Mouse (Mus musculus): ENCODE measurements around the gene D2hgdh. TPM values are rescaled to one million over a fixed set of nuclear protein-coding genes. Genes with fewer than 3 reads are reported as not detected.

Gene D2hgdh
- total RNA-seq (2021): 10 to 100 TPM; 33.5 to 48.8 TPM
- long read RNA-seq, experiment 1, transcript D2hgdh-201 (10 exons, 3,232 nt): major isoform, 5 of 22 reads
- long read RNA-seq, experiment 1, partial matches to known transcripts: 1 of 22 reads
- long read RNA-seq, experiment 1, other reads (novel, unspliced or antisense): 14 of 22 reads
- long read RNA-seq, experiment 2, transcript D2hgdh-202 (10 exons, 3,459 nt): minor isoform, 5 of 41 reads
- long read RNA-seq, experiment 2, transcript D2hgdh-201 (10 exons, 3,232 nt): major isoform, 10 of 41 reads
- long read RNA-seq, experiment 2, partial matches to known transcripts: 4 of 41 reads
- long read RNA-seq, experiment 2, other reads (novel, unspliced or antisense): 22 of 41 reads

GRCm38 (mm10) chr1:93824609-93825008, at the start of gene D2hgdh:
D2hgdh (plus strand) TSS chr1:93824909.
- no peak for DNase-seq

GRCm38 (mm10) chr1:93776686-93777085, 48.0 kb upstream of the D2hgdh start:
- DNase-seq: no peak

GRCm38 (mm10) chr1:93786912-93787311, 37.8 kb upstream of the D2hgdh start:
- DNase-seq: no peak

- DNase-seq: no peak
Observed at GRCm38 (mm10) chr1:93794526-93794925, 30.2 kb upstream of the D2hgdh start.

DNA sequence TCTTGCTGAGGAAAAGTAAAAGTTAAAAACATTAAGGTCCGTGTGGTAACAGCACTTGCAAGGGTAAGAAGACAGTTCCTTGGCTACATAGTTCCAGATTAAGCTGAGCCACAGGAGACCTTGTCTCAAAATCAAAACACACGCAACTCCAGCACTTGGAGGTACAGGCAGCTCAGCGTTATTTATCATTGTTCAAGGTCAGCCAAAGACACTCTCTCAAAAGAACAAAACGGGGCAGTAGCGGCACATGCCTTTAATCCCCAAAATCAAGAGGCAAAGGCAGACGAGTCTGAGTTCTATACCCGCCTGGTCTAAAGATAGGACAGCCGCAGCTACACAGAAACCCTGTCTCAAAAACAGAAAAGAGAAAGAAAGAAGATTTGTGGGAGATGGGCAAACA, 28.8 kb upstream of the D2hgdh start:
- DNase-seq: peak; percentile 40

- no peak for DNase-seq
Observed at GRCm38 (mm10) chr1:93800670-93801503, 23.8 kb upstream of the D2hgdh start.

GRCm38 (mm10) chr1:93801741-93802238, 22.9 kb upstream of the D2hgdh start, which contains the start of gene Dtymk:
Dtymk (minus strand) TSS chr1:93801934.
- peak; percentile 93 for DNase-seq

DNA sequence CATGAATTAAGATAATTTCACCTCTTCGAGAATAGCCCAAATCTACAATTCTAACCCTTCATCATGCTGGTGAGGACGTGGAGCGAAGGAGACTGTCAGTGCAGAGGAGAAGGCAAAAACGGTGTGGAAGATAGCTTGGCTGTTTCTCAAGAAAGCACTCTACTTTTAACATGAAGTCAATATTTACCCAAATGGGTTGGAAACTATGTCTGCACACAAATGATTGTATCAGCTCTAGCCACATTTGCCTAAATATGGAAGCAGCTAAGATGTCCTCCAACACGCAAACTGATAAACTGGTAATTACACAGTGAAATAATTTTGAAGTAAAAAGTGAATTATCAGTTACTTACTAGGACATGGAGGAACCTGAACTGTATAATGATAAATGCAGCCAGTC, 21.9 kb upstream of the D2hgdh start:
- DNase-seq: no peak

DNA sequence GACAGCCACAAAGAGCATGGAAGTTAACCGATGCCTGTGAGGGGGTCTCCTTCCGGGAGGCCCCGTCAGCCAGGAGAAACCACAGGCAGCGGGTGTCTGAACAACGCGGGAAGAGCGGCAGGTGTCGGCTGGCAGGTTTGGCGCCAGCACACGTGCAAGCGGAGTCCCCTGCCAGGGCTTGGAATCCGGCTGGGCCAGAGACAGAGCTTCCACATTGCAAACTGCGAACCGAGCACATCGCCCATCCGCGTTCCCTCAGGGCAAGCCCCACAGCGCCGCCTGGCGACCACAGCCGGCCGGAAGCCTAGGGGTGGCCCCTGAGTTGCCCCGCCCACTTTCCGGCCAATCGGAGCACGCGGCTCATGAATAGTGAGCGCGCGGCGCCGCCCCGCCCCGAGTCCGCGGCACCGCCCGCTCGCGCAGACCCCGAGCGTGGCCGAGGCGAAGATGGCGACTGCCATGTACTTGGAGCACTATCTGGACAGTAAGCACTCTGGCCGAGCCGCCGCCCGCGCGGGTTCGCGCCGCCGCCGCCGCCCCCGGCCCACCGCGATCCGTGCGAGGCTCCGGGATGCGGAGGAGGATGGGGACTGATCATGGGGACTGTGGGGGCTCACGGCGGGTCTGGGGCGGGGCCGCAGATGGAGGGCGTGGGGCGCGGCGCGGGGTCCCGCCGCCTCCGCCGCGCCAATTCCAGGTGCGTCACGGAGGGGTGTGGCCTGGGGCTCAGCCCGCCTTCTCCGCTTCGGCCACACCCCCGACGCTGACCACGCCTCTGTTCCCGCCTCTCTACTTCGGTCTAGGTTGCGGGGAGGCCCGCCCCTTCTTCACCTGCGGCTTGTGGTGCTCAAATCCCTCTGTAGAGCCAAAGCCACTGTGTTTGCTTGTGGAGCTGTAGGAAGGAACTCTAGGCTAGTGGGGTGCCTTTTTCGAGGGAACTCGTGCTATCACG, 20.9 kb upstream of the D2hgdh start, which contains the start of gene Ing5:
Gene Ing5 (plus strand): TSS at position 410 of the 952 bp plus-strand sequence.
- DNase-seq: peak; percentile 100

GRCm38 (mm10) chr1:93804818-93805217, 19.9 kb upstream of the D2hgdh start:
- DNase-seq: no peak

- no peak for DNase-seq
Observed at GRCm38 (mm10) chr1:93805221-93805951, 19.3 kb upstream of the D2hgdh start.

- no peak for DNase-seq
Observed at GRCm38 (mm10) chr1:93808871-93809270, 15.8 kb upstream of the D2hgdh start.

DNA sequence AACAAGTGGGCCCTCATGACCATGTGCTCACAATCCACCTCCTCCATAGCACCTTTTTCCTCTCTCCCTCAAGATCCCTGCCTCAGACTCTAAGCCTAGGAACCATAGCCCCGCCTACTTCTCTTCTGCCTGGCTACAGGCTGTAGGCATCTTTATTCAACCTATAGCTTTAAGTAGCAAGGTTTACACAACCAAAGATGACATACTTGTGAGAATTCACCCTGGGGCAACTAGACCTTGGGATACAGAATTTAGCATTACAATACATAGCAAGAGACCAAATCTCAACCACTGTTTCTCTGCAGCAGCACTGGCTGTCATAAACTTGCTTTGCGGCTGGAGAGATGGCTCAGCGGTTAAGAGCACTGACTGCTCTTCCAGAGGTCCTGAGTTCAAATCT, 14.7 kb upstream of the D2hgdh start:
- no peak for DNase-seq

GRCm38 (mm10) chr1:93811495-93812039, 13.1 kb upstream of the D2hgdh start:
- no peak for DNase-seq

DNA sequence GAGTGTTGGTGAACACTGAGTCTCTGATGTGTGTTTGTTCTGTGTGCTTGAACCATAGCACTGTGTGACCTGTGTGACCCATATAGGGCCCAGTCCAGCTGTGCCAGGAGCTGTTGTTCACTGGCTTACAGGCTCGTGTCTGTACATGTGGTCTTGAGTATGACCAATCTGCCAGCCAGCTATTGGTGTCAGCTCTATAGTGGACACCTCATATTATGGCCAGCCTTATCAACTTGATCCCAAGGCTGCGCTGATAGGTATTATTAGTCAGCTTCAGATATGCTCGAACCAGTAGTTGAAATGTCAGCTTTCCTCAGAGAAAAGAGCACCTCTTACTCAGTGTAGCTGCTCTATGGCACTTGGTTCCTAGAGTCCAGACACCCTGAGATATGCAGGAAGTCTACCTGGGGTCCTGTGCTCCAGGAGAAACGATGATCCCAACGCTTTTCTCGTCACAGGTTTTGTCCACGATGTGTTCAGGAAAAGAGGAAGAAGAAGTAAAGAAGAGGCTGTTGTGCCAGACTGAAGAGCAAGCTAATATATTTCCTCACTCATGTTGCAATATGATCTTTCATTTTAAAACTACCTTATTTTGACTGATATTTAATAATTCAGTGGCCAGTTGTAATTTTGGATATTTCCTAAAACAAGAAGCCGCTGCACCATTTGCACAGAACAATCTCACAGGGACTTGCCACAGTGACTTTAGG, 6.7 kb upstream of the D2hgdh start:
- DNase-seq: no peak

- no peak for DNase-seq
Observed at GRCm38 (mm10) chr1:93818722-93819121, 6.0 kb upstream of the D2hgdh start.

GRCm38 (mm10) chr1:93823796-93824495, 763 bp upstream of the D2hgdh start:
- no peak for DNase-seq

DNA sequence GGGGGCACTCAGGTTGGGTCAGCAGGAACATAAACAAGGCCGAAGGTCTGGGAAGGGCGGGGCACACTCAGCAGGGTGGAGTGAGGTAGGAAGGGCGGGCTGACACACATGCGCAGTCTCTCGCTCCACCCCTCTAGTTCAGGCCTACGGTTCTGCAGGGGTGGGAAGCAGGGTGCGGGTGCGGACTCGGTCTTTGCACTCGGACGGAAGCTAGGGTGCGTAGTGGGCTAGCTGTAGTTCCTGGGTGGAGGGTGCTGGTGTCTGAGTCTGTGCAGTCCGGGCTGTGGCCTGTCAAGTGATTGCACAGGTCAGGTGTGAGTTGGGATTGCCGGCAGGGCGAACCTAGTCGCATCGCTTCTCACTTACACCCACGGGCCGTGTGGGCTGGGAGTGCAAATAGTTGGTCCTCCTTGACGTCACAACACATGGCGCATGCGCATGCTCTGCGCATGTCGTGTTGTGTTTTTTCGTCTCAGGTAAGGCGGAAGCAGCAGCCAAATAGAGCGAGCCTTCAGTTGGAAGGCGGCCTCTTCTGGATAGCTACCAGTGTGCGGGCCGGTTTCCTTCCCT, 481 bp downstream of the D2hgdh start:
- DNase-seq: peak; percentile 95
